Mouse (Mus musculus) embryo, embryonic 11.5 days (tissue): Measurements from ENCODE around the gene Trappc6a.

Experiments used
- DNase-seq: peaks from one replicate; pipeline ENCODE4 v3.0.0-alpha.2; 2012; ENCODE audit warnings: low read depth, low spot score

Trappc6a gene

GRCm38 (mm10) chr7:19523757-19524419 is 15.7 kb downstream of the Trappc6a start:
- DNase-seq = no peak

GRCm38 (mm10) chr7:19524420-19525104 is 16.4 kb downstream of the Trappc6a start:
- DNase-seq = no peak

GRCm38 (mm10) chr7:19525105-19525481 is 16.9 kb downstream of the Trappc6a start:
- no peak for DNase-seq

- DNase-seq = no peak
These were observed 22.9 kb downstream of the Trappc6a start for GRCm38 (mm10) chr7:19531077-19531476.

GRCm38 (mm10) chr7:19532240-19532639 is 24.0 kb downstream of the Trappc6a start:
- DNase-seq = no peak

- DNase-seq = no peak
These were observed 26.5 kb downstream of the Trappc6a start for GRCm38 (mm10) chr7:19534676-19535075.

- DNase-seq = no peak
These were observed 32.8 kb downstream of the Trappc6a start for GRCm38 (mm10) chr7:19540771-19541566.

- DNase-seq = no peak
These were observed 33.5 kb downstream of the Trappc6a start for GRCm38 (mm10) chr7:19541681-19542154.

- no peak for DNase-seq
These were observed 34.0 kb downstream of the Trappc6a start for GRCm38 (mm10) chr7:19542155-19542691.

GRCm38 (mm10) chr7:19543584-19543983 is 35.4 kb downstream of the Trappc6a start:
- no peak for DNase-seq

GRCm38 (mm10) chr7:19546007-19546406 is 37.8 kb downstream of the Trappc6a start:
- DNase-seq = no peak

GRCm38 (mm10) chr7:19547344-19547969 is 39.3 kb downstream of the Trappc6a start:
- no peak for DNase-seq

- no peak for DNase-seq
These were observed 41.2 kb downstream of the Trappc6a start for GRCm38 (mm10) chr7:19549394-19549793.

- no peak for DNase-seq
These were observed 43.4 kb downstream of the Trappc6a start for GRCm38 (mm10) chr7:19551634-19552033.

- no peak for DNase-seq
These were observed 44.2 kb downstream of the Trappc6a start for GRCm38 (mm10) chr7:19552443-19552842.

- no peak for DNase-seq
These were observed 46.0 kb downstream of the Trappc6a start for GRCm38 (mm10) chr7:19554168-19554567.

GRCm38 (mm10) chr7:19557086-19557485 is 48.9 kb downstream of the Trappc6a start:
- no peak for DNase-seq

- no peak for DNase-seq
These were observed 50.0 kb downstream of the Trappc6a start for GRCm38 (mm10) chr7:19557982-19558900.

- no peak for DNase-seq
These were observed 50.8 kb downstream of the Trappc6a start for GRCm38 (mm10) chr7:19558965-19559364.

- no peak for DNase-seq
These were observed 52.5 kb downstream of the Trappc6a start for GRCm38 (mm10) chr7:19560491-19561260.
